Mouse (Mus musculus) CH12.LX (cell line): ENCODE data around the gene Dpagt1. TPM values are rescaled to one million over a fixed set of nuclear protein-coding genes. Genes with fewer than 3 reads are reported as not detected.
"Not testable (repeated sequence)": the region's sequence is repeated elsewhere in the genome, so short reads cannot be mapped to it uniquely, and the experiment has no call there.

ENCODE experiments used
- DNase-seq: peaks from one replicate; pipeline ENCODE4 v3.0.0-alpha.2; 2013; ENCODE audit errors: extremely low read depth
- H3K27ac ChIP-seq: 2 replicates; pipeline ENCODE4 v1.5.1; 2012; ENCODE audit warnings: low read depth, mild to moderate bottlenecking, control low read depth, moderate library complexity; ENCODE audit not compliant: insufficient read depth
- H3K27me3 ChIP-seq: replicated peaks from 2 replicates; pipeline ENCODE3; 2012; ENCODE audit warnings: inconsistent platforms
- H3K36me3 ChIP-seq, 2 experiments: replicated peaks in 1 of 2; 2 replicates each; pipeline versions ENCODE3 to v1.6.1; 2012; ENCODE audit warnings: inconsistent platforms in 1 of 2, low read length in 1 of 2, mild to moderate bottlenecking in 1 of 2, mixed read lengths in 1 of 2, moderate library complexity in 1 of 2; ENCODE audit not compliant: control insufficient read depth in 1 of 2, insufficient read depth in 1 of 2
- H3K4me1 ChIP-seq, 2 experiments: 2 replicates each; pipeline ENCODE4 v1.6.1; 2012; ENCODE audit warnings: inconsistent platforms in 1 of 2, moderate library complexity in 1 of 2; ENCODE audit not compliant: insufficient read depth in 2 of 2, control insufficient read depth in 1 of 2
- H3K4me2 ChIP-seq: 2 replicates; pipeline ENCODE4 v1.6.1; 2012; ENCODE audit warnings: low read depth, mild to moderate bottlenecking, control low read depth; ENCODE audit not compliant: poor library complexity, insufficient read depth, severe bottlenecking
- H3K4me3 ChIP-seq, 3 experiments: fragments of 150-350 bp in 1 of 3; sonication (generic) in 1 of 3; replicated peaks in 1 of 3; 2 replicates each; pipeline versions ENCODE3 to v1.5.1; 2011 to 2012; ENCODE audit warnings: low read depth in 2 of 3, low read length in 2 of 3, mild to moderate bottlenecking in 2 of 3, moderate library complexity in 2 of 3, control low read depth in 1 of 3, improper control_type of control experiment in 1 of 3, inconsistent platforms in 1 of 3, mixed read lengths in 1 of 3; ENCODE audit not compliant: poor library complexity in 1 of 3
- H3K79me2 ChIP-seq: replicated peaks from 2 replicates; pipeline ENCODE4 v1.6.1; 2012; ENCODE audit warnings: mild to moderate bottlenecking, moderate library complexity; ENCODE audit not compliant: control insufficient read depth, poor library complexity, insufficient read depth, severe bottlenecking; ENCODE audit errors: extremely low read depth
- H3K9ac ChIP-seq: 2 replicates; pipeline ENCODE4 v1.6.1; 2012; ENCODE audit warnings: low read depth, mild to moderate bottlenecking, control low read depth, moderate library complexity; ENCODE audit not compliant: insufficient read depth
- H3K9me3 ChIP-seq: replicated peaks from 2 replicates; pipeline ENCODE3; 2012; ENCODE audit warnings: low read length, inconsistent platforms, mixed read lengths
- BHLHE40 ChIP-seq: IDR thresholded peaks from 2 replicates; pipeline ENCODE4 v1.6.1; 2011; ENCODE audit warnings: mild to moderate bottlenecking, low read depth, low read length, improper control_type of control experiment
- CHD2 ChIP-seq: IDR thresholded peaks from 2 replicates; pipeline ENCODE4 v1.6.1; 2011; ENCODE audit warnings: low read length, improper control_type of control experiment
- CTCF ChIP-seq, 2 experiments: IDR thresholded peaks in 1 of 2; conservative IDR thresholded peaks in 1 of 2; 2 replicates each; pipeline ENCODE4 v1.5.1; 2011 to 2012; ENCODE audit warnings: low read depth in 2 of 2, low read length in 2 of 2, improper control_type of control experiment in 1 of 2, inconsistent platforms in 1 of 2, mild to moderate bottlenecking in 1 of 2, moderate library complexity in 1 of 2
- E2F4 ChIP-seq: IDR thresholded peaks from 2 replicates; pipeline ENCODE4 v1.6.1; 2011; ENCODE audit warnings: low read depth, low read length, improper control_type of control experiment; ENCODE audit not compliant: insufficient replicate concordance
- ELF1 ChIP-seq: IDR thresholded peaks from 2 replicates; pipeline ENCODE4 v1.6.1; 2014; ENCODE audit warnings: low read depth, mild to moderate bottlenecking, inconsistent platforms, low read length, improper control_type of control experiment
- EP300 ChIP-seq: IDR thresholded peaks from 2 replicates; pipeline ENCODE4 v1.6.1; 2011; ENCODE audit warnings: low read length, improper control_type of control experiment
- ETS1 ChIP-seq: conservative IDR thresholded peaks from 2 replicates; pipeline ENCODE4 v1.6.1; 2012; ENCODE audit warnings: low read depth, mild to moderate bottlenecking, inconsistent platforms, low read length, improper control_type of control experiment, moderate library complexity
- HCFC1 ChIP-seq: IDR thresholded peaks from 2 replicates; pipeline ENCODE4 v1.6.1; 2012; ENCODE audit warnings: low read depth, mild to moderate bottlenecking, inconsistent platforms, low read length, improper control_type of control experiment
- JUN ChIP-seq: IDR thresholded peaks from 2 replicates; pipeline ENCODE4 v1.6.1; 2011; ENCODE audit warnings: low read depth, mild to moderate bottlenecking, low read length, improper control_type of control experiment, moderate library complexity; ENCODE audit not compliant: insufficient read depth
- KAT2A ChIP-seq: IDR thresholded peaks from 2 replicates; pipeline ENCODE4 v1.6.1; 2012; ENCODE audit warnings: low read length, improper control_type of control experiment, inconsistent platforms; ENCODE audit not compliant: insufficient replicate concordance
- MAFK ChIP-seq: IDR thresholded peaks from 2 replicates; pipeline ENCODE4 v1.6.1; 2011; ENCODE audit warnings: low read length, improper control_type of control experiment; ENCODE audit not compliant: insufficient replicate concordance
- MAX ChIP-seq: IDR thresholded peaks from 2 replicates; pipeline ENCODE4 v1.6.1; 2011; ENCODE audit warnings: low read length, improper control_type of control experiment
- MAZ ChIP-seq: IDR thresholded peaks from 2 replicates; pipeline ENCODE4 v1.6.1; 2012; ENCODE audit warnings: low read depth, mild to moderate bottlenecking, inconsistent platforms, low read length, improper control_type of control experiment, moderate library complexity
- NELFE ChIP-seq: IDR thresholded peaks from 2 replicates; pipeline ENCODE4 v1.6.1; 2011; ENCODE audit warnings: low read depth, low read length, improper control_type of control experiment
- NRF1 ChIP-seq: IDR thresholded peaks from 2 replicates; pipeline ENCODE4 v1.6.1; 2014; ENCODE audit warnings: low read depth, mild to moderate bottlenecking, inconsistent platforms, low read length, improper control_type of control experiment, moderate library complexity
- RAD21 ChIP-seq: IDR thresholded peaks from 2 replicates; pipeline ENCODE4 v1.6.1; 2011; ENCODE audit warnings: low read depth, mild to moderate bottlenecking, low read length, improper control_type of control experiment, moderate library complexity
- RCOR1 ChIP-seq: conservative IDR thresholded peaks from 2 replicates; pipeline ENCODE4 v1.6.1; 2012; ENCODE audit warnings: low read depth, mild to moderate bottlenecking, inconsistent platforms, low read length, improper control_type of control experiment
- SIN3A ChIP-seq: IDR thresholded peaks from 2 replicates; pipeline ENCODE4 v1.6.1; 2012; ENCODE audit warnings: low read length, improper control_type of control experiment, inconsistent platforms
- TBP ChIP-seq: conservative IDR thresholded peaks from 2 replicates; pipeline ENCODE4 v1.6.1; 2011; ENCODE audit warnings: low read depth, low read length, improper control_type of control experiment
- TCF12 ChIP-seq: IDR thresholded peaks from 2 replicates; pipeline ENCODE4 v1.6.1; 2014; ENCODE audit warnings: low read depth, mild to moderate bottlenecking, inconsistent platforms, low read length, improper control_type of control experiment
- UBTF ChIP-seq: IDR thresholded peaks from 2 replicates; pipeline ENCODE4 v1.6.1; 2012; ENCODE audit warnings: low read depth, mild to moderate bottlenecking, inconsistent platforms, low read length, improper control_type of control experiment, moderate library complexity
- USF1 ChIP-seq: IDR thresholded peaks from 2 replicates; pipeline ENCODE4 v1.6.1; 2014; ENCODE audit warnings: low read depth, mild to moderate bottlenecking, inconsistent platforms, low read length, improper control_type of control experiment
- USF2 ChIP-seq: conservative IDR thresholded peaks from 2 replicates; pipeline ENCODE4 v1.6.1; 2011; ENCODE audit warnings: low read depth, low read length, improper control_type of control experiment
- ZMIZ1 ChIP-seq: IDR thresholded peaks from 2 replicates; pipeline ENCODE4 v1.6.1; 2012; ENCODE audit warnings: low read depth, mild to moderate bottlenecking, inconsistent platforms, low read length, improper control_type of control experiment
- ZNF384 ChIP-seq: IDR thresholded peaks from 2 replicates; pipeline ENCODE4 v1.6.1; 2012; ENCODE audit warnings: low read depth, low read length, improper control_type of control experiment, inconsistent platforms
- dilution Hi-C: fragments of 300-500 bp; cut with MboI; formaldehyde crosslinking; loops from 2 replicates; pipeline ENCODE4 v1.14.3; 2020; ENCODE audit warnings: low sequenced_read_pairs; ENCODE audit not compliant: extremely low pct_unique_long_range_greater_than_20kb, extremely low pct_ligation_motif_present
- in situ Hi-C: fragments of 300-500 bp; cut with MboI; formaldehyde crosslinking; loops from 3 replicates; pipeline ENCODE4 v1.14.3; 2019; ENCODE audit warnings: low sequenced_read_pairs, low pct_ligation_motif_present, low pct_unique_long_range_greater_than_20kb, mixed read lengths
- polyA plus RNA-seq: library from polyadenylated mRNA; unstranded; fragments of >175 nt; gene quantifications from 2 replicates; pipeline ENCODE4 v1.2.1, GENCODE M21; 2012; ENCODE audit warnings: low read depth; ENCODE audit not compliant: insufficient read length
- total RNA-seq, 2 experiments: library from RNA; depleted of rRNA; stranded (reverse); fragments of 300-350 nt in 1 of 2; fragments of >200 nt in 1 of 2; gene quantifications; 2 replicates each; pipeline ENCODE4 v1.2.3; 2012 to 2014

The Dpagt1 gene
- total and polyA plus RNA-seq, 3 experiments, result 8.5 to 41.7 (median 15.8) TPM

DNA sequence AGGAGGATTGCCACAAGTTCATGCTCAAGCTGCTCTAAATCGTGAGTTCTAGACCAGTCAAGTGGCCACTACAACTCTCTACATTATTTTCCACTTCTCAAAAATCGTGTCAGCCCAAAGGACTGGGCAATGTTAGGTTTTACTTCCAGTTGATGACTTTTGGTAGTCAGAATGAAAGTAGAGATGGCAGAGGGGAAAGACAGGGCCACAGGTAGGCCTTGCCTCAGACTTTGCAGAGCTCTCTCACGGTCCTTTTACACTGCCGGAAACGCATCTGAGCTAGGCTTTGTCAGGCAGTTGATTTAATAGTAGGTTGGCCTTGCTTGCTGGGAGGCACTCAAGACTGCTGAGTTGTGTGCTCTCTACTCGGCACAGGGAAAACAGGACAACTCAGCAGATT is 1.7 kb upstream of the Dpagt1 start (continued):
- TF ChIP-seq NELFE (no peak), MAFK (no peak), RAD21 (no peak), USF1 (no peak), CTCF (conservative IDR thresholded peaks at IDR 0.05 in 1 of 2, IDR thresholded peaks at IDR 0.05 in 1 of 2; ENCODE audit: low read depth in 2 of 2, low read length in 2 of 2) (no peak), NRF1 (no peak)

DNA sequence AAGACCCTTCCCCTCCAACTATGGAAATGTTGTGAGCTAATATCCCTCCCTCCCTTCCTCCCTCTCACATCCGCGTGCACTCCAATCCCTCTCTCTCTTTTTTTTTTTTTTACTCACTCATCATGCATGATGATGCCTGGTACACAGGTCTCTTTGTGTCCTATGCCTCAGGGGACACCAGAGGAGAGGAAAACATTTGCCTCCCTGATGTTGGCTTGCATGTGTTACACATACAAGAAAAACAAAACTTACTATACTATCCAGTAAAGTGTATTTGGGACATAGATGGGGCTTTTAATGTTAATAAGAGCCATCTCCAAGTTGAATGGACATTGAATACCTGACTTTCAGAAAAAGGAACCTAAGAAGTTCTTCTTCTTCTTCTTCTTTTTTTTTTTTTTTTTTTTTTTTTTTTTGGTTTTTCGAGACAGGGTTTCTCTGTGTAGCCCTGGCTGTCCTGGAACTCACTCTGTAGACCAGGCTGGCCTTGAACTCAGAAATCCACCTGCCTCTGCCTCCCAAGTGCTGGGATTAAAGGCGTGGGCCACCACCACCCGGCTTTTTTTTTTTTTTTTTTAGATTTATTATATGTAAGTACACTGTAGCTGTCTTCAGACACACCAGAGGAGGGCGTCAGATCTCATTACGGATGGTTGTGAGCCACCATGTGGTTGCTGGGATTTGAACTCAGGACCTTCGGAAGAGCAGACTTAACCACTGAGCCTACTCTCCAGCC is 619 bp upstream of the Dpagt1 start:
- peaks cover 9 to 21% of the 10 kb centered on the region in 2 experiments for H3K36me3 ChIP-seq
- TF ChIP-seq TCF12 (0 out of 2 replicates have a peak, but pooled peaks have one; percentile 27), ZNF384 (peak; percentile 74)
- H3K27ac ChIP-seq, result peak overlapping the region; percentile 24; the same call in 1 of the 2 replicates
- H3K27me3 ChIP-seq, H3K79me2 ChIP-seq, in situ Hi-C loops, dilution Hi-C loops, H3K9me3 ChIP-seq, H3K9ac ChIP-seq, DNase-seq: not testable (repeated sequence)
- peak overlapping the region in 1 of 3 experiments; percentile 92 for H3K4me3 ChIP-seq
- H3K4me2 ChIP-seq, result peak overlapping the region; percentile 93; the same call in 1 of the 2 replicates
- peaks cover 6 to 40% of the 10 kb centered on the region in 2 experiments for H3K4me1 ChIP-seq

DNA sequence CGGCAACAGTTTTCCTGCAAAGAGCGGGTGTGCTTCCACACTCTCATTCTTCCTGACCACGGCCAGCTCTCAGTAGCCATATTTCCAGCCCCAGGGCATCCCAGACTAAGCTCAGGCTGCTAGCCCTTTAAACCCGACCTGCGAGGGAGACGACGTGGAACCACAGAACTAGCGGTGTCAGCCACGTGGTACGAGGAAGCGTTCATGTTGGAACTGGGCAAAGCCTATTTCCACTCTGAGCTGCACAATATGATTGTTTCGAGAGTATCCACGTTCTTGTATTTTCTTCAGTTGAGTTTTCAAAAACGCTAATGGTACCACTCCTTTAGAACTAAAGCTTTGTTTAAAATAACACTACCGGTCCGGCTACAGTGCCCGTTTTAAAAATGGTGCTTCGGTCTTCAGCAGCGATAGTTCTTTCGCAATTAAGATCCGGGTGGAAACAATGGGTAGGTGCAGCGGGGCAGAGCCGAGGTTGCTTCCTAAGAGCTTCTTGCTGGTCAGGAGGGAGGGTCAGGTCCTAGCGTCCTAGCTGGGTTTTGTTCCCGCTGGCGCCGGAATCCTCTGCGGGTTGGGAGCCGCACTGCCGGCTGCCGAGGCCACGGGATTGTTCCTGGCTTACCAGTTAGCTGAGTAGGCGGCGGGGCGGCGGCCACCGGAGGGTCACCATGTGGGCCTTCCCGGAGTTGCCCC is 698 bp downstream of the Dpagt1 start:
- peak overlapping the region; percentile 67 for H3K27ac ChIP-seq
- in situ Hi-C loops, result no loop called here
- TF ChIP-seq ZNF384, result no peak; the same call in 1 of the 2 replicates
- peak; percentile 73 for TF ChIP-seq ELF1
- TF ChIP-seq HCFC1, result peak; percentile 97
- no peak for TF ChIP-seq ZMIZ1
- TF ChIP-seq MAZ, result no peak; the same call in 1 of the 2 replicates
- TF ChIP-seq MAX, result peak; percentile 99
- peak; percentile 71; the same call in 1 of the 2 replicates for TF ChIP-seq UBTF
- TF ChIP-seq RCOR1, result 0 out of 2 replicates have a peak, but pooled peaks have one; percentile 47
- TF ChIP-seq EP300, result no peak
- no peak; the same call in 1 of the 2 replicates for TF ChIP-seq NELFE
- no peak for TF ChIP-seq ETS1
- no peak for TF ChIP-seq BHLHE40
- TF ChIP-seq E2F4, result 0 out of 2 replicates have a peak, but pooled peaks have one; percentile 61
- TF ChIP-seq TCF12, result peak; percentile 56; the same call in 1 of the 2 replicates
- peak; percentile 67; the same call in 1 of the 2 replicates for TF ChIP-seq CHD2
- no peak for TF ChIP-seq JUN
- TF ChIP-seq MAFK, result no peak
- TF ChIP-seq KAT2A, result peak; percentile 94; the same call in 1 of the 2 replicates
- peak; percentile 69 for TF ChIP-seq USF2
- TF ChIP-seq CTCF (conservative IDR thresholded peaks at IDR 0.05 in 1 of 2, IDR thresholded peaks at IDR 0.05 in 1 of 2; ENCODE audit: low read depth in 2 of 2, low read length in 2 of 2), result no peak
- TF ChIP-seq TBP, result peak; percentile 79
- peak; percentile 83 for TF ChIP-seq USF1
- TF ChIP-seq RAD21, result no peak
- peak; percentile 96 for TF ChIP-seq SIN3A

More for the DNA sequence above, 698 bp downstream of the Dpagt1 start:
- H3K27me3 ChIP-seq, result peaks cover 2% of the 10 kb centered on the region
- DNase-seq, result peak; percentile 80
- H3K4me3 ChIP-seq, result peak overlapping the region; percentile 83 to 92 (median 85)
- H3K4me2 ChIP-seq, result peak overlapping the region; percentile 93
- peak overlapping the region; percentile 81 for H3K9ac ChIP-seq
- dilution Hi-C loops, result no loop called here
- H3K79me2 ChIP-seq, result peaks cover 7% of the 10 kb centered on the region; the same call in 1 of the 2 replicates
- H3K36me3 ChIP-seq, result peaks cover 17 to 34% of the 10 kb centered on the region in 2 experiments
- peaks cover 4 to 43% of the 10 kb centered on the region in 2 experiments for H3K4me1 ChIP-seq
- no peaks in the 10 kb centered on the region for H3K9me3 ChIP-seq
